Mouse (Mus musculus): ENCODE measurements around the gene Adcy9. TPM values are rescaled to one million over a fixed set of nuclear protein-coding genes. Genes with fewer than 3 reads are reported as not detected.
A peak's percentile ranks its signal among the peaks of the same experiment; 100 is the strongest.

The Adcy9 gene
- total RNA-seq, 2 experiments from 2014 or later, result 99.4 to 106 TPM

DNA sequence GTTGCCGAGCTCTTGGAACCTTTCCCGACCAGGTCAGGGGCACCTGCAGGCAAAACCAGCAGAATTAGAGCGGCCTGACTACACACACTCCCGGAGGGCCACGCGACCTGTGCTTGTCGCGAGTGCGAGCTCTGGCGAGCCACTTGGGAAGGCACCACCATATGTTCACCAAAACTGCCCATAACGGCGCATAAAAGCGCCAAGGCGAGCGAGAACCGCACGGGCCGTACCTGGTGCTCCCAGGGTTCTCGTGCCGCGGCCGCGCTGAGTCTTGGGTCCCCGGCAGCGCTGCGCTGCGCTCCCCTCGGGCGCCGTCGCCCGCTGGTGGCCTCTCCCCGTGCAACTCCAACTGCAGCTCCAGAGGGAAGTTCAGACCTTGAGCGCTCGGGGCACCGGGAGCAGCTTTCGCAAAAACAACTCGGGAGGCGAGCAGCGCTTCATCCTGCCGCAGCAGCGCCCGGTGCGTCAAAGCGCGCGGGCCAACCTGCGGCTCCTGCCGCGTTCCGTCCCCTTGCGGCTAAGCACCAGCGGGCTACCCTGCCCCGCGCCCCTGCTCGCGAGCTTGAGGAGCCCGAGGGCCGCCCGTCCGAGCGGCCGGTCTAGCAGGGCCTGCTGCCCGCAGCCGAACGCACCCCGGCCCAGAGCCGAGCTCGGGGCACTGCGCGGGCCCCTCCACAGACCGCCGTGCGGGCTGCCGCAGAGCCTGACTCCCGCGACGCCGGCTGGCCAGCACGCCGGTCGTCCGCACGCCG, 576 bp downstream of the Adcy9 start:
- DNase-seq (ENCODE audit: low spot score in 2 of 2), result peak in 1 of 2 experiments; percentile 63

DNA sequence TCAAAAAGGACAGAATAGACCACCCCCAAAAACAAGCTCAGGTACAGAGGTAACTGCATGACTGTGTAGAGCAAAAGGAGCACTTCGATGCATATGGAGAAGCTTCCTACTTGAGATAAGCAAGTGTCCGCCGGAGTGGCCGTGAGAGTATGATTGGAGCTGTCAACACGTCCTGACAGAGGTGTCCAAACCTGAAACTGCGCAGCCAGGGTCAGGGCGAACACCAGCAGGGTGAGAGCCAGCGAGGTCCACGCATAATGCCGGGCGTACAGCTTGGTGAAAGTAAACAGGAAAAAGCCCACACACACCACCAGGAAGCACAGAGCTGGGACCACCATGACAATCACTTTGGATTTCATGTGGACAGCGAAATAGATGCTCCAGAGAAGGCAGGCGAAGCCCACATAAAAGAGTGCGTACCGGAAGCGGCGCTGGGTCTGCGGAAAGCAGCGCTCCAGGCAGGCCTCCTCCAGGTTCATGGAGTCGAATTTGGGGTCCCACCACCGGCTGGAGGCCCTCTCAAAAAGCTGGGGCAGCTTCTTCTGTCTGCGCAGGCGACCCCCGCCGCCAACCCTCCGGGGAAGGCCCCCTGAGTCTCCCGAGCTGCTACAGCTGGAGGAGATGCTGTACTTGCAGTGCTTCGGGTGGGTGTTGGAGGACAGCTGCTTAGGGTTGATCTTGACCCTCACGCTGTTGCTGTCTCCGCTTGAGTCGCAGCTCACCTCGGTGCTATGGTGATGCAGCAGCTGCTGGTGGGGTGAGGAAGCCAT, 1.3 kb downstream of the Adcy9 start:
- no peak for DNase-seq (ENCODE audit: low spot score in 2 of 2)

DNA sequence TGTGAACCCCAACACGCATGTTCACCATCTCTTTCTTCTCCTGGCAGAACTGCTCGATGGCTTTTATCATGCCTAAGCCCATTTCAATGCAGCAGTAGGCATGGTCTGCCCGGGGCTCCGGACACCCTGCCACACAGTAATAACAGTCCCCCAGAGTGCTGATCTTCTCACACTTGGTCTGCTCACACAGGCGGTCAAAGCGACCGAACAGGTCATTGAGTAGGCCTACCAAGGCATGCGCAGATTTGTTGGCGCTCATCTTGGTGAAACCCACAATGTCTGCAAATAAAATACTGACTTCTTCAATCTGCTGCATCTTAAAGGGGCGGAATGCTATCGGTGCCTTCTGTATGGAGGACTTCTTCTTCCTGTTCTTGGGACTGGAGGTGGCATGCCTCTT, 2.2 kb downstream of the Adcy9 start:
- DNase-seq (ENCODE audit: low spot score in 2 of 2), result peak in 1 of 2 experiments; percentile 35

DNA sequence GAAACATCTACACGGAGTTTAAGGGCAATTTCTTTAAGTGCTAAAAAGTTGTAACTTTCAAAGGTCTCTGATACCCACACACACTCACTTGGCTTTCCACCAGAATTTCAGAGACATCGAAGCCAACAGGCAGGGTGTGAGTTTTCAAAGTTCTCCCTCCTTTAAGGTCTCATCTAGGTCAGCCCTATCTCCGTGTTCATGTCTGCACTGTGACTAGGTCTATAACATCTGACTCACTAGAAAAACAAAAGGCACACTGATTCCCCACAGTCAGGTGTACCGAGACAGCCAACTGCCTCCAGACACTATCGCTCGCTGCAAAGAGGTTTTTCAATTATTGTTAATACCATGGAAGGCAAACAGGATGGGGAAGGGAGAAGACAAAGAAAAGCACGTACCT, 2.8 kb downstream of the Adcy9 start:
- no peak for DNase-seq (ENCODE audit: low spot score in 2 of 2)

DNA sequence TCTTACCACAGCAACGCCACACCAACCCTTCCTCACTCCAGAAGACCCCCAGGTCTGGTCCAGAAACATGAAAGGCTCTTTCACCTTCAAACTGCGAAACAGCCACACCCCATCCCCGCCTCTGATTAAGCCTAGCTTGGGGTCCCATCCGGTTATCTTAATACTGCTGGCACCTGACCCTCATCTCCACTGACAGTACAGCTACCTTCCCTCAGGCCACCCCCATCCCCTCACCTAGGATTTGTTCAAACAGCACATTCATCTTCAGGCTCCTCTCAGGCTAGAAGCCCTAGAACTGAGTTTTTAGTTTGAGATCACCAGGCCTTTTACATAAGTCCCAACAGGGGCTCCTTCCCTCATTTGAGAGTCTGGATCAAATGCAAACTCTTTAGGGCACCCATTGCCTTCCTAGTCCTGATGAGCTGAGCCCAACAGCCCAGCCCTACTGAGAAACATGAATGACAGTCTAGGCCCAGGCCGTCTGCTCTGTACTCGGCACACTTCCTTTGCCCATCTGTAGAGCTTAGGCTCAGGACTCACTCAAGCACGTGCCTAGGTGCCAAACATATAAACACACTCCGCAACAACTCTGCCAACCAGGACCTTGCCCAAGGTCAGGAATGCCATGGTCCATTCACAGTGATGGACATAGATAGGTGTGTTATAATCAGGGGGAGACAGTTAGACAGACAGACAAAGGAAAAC, 5.3 kb downstream of the Adcy9 start:
- peak in 1 of 2 experiments; percentile 53 for DNase-seq (ENCODE audit: low spot score in 2 of 2)

DNA sequence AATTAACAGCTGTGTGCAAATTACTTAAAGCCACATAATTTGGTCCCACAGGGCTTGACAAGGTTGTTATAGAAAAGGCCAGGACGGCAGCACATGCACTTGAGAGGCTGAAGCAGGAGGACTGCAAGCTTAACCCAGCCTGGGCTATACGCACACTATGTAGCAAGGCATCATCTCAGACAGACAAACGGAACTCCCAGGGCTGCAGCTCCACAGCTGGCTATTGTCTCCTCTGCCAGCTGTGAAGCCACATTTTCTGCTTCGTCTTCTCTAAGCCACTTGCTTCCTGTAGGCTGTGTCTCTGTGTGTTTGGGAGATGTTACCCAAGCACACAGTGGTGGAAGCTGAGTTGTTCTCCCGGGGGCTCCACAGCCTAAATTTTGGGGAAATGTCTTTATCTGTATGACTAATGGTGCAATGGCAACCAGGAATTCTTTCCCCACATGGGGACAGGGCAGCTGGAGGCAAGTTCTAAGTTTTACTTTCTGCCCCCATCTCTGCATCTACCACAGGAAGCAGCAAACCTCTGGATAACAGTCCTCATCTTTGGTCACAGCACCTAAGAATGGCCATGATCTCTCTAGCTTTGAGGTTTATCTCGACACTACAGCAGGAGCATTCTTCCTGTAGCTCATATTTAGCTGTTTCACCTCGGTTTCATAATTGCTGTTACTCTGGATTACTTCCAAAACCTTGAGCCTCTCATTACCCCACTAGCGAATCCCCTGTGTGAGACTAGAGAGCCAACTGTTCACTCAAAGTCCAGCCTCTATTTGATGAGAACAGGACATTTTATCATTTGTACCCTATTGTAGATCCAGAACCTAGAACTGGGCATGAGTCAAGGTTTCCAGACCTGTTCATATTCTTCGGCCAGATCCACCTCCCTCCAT, 6.1 kb downstream of the Adcy9 start:
- DNase-seq (ENCODE audit: low spot score in 2 of 2), result no peak

DNA sequence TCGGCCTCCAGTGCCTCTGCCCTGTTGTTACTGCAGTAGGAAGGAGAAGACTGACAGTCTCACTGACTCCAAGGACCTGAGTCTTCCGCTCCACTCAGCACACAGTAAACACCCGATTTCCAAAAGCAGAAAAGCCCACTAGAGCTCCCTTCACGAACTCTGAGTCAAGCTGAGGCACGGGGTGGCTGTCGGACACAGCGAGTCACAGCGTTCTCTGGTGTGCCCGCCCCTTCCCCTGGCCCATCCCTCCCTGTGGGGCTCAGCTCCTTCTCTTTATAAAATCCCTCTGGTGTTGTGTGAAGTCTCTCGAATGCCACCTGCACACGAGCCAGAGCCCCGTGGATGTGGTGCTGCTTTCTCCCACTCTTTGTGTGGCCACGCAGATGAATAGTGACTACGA, 7.0 kb downstream of the Adcy9 start:
- no peak for DNase-seq (ENCODE audit: low spot score in 2 of 2)

DNA sequence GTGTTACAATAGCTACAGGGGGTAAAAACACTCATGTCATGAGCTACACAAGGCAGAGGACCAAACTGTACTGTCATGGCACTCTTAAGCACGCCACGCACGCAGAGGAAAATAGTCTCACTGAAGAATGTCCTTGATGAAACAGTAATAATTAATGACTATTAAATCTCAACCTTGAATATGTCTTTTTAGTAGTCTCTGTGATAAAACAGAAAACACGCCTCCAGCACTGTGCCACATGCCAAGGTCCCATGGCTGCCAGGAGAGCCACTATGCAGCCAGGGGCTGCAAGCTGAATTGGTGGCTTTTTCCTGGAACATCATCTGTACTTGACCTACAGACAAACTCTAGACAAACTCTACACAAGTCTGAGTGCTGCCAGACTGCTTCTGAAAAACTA, 8.0 kb downstream of the Adcy9 start:
- no peak for DNase-seq (ENCODE audit: low spot score in 2 of 2)

DNA sequence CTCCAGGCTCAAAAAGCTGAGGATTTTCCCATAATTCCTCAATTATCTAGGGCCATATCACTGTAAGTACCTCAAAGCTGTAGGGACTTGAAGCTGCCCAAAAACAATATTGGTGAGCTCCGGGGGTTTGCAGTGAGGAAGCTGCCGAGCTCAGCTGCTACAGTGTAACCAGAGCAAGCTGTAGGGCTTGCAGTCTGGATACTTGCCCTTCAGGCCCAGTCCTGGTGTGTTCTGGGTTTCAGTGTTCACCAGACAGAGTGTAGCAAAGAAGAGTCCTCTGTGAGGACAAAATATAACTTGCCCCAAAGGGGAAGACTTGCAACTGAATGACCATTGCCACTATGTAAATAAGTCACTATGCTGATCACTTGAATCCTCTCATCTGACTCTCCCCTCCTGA, 9.0 kb downstream of the Adcy9 start:
- DNase-seq (ENCODE audit: low spot score in 2 of 2), result no peak

DNA sequence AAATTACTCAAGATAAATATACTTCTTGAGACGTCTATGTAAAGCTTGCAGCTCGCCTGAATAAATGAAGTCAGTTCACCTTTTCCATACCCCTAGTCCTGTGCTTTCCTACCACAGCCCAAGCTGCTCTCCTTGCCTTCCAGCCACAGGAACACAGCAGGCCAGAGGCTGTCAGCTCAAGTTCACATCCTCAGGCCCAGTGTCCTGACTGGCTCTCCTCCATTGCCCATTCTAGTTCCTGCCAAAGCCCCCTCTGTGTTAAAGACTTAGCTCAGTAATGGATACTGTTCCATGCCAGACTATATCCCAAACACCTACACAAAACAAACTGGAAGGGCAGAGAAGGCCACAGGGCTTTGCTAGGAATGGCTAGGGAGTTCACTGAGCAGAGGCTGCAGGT, 12.8 kb downstream of the Adcy9 start:
- no peak for DNase-seq (ENCODE audit: low spot score in 2 of 2)

DNA sequence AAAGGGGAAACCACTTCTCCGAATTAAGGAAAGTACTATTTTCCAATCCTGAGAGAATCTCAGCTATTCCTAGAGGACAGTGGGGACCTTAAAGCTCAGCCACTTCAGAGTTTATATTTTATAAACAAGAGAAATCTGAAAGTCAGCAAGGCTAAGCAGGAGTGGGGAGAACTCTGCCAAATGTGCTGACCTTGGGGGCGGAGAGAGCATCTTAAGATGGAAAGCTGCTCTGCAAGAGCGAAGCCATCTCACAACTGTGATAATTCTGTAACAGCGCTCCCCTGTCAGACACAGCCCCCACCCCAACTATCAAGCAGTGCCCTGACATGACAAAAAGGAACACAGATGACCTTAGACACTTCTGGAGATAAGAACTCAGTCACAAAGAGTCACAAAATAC, 13.6 kb downstream of the Adcy9 start:
- no peak for DNase-seq (ENCODE audit: low spot score in 2 of 2)

DNA sequence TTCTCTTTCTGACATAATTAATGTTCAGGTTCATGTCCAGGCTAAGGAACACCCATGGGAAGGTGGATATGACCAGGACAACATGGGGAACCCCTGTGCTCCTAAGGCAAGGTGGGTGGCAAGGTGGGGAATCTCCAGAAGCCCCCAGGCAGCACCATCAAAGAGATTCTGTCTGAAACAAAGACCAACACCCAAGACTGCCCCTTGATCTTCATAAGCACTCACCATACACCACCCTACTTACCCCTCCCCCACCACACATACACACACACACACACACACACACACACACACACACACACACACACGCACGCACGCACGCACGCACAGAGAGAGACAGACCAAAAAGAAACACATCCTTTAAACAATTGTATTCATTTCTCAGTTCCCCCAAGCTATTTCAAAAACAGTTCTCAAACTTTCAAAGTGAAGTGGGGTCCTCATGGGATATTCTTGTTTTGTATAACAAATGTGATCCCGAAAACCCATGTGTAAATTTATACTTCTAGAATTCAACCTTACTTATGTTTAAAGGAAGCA, 14.2 kb downstream of the Adcy9 start:
- DNase-seq (ENCODE audit: low spot score in 2 of 2), result no peak

DNA sequence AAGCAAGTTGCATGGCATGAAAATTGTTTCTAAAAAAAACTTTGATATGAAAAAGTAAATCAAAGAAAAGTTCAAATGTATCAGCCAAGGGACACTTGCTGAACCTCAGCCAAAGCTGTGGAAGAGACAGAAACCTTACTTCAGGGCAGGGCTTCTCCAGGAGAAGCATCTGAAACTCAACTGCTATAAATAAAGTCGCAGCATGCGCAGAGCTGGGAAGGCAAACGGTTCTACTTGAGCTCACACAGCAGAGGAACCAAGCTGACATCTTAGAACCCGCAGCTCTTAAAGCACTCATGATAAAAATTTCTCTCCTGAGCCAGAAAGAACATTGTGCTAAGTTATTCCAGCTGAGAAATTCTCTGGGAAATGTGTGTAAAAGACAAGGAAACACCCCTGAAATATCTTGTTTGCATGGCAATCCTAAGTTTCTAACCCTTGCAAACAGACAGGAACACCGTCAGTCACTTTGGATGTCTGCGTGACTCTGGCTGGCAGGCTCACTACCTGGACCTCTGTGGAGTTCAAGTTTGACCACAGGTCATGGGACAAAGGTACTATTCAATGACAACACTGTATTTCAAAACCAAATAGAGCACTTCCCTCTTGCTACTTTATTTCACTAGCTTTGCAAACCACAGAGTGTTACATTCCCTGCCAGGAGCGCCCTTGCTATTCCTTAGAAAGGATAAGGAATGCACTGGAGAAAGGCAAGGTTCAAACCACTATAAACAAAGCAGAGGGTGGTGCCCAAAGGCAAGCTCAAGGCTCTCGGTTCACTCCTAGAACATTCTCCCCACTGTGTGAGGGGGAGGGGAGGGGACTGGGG, 15.2 kb downstream of the Adcy9 start:
- DNase-seq (ENCODE audit: low spot score in 2 of 2), result no peak

DNA sequence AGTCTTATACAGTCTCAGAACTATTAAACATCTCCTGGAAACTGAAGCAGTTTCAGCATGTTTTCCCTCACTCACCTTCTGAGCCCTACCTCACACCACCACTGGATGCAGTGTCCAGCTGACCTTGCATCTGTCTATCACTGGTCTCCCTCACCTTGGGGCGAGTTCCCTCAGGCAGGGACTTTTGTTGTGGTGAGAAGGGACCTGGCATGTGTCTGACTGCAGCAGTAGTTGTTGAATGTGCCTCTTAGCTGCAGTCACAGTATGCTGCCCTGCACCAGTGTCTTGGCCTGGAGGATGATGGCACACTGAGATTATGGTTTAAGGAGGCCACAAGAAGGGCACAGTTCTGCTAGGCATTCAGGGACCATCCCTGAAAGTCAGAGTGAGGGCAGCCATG, 19.2 kb downstream of the Adcy9 start:
- no peak for DNase-seq (ENCODE audit: low spot score in 2 of 2)

DNA sequence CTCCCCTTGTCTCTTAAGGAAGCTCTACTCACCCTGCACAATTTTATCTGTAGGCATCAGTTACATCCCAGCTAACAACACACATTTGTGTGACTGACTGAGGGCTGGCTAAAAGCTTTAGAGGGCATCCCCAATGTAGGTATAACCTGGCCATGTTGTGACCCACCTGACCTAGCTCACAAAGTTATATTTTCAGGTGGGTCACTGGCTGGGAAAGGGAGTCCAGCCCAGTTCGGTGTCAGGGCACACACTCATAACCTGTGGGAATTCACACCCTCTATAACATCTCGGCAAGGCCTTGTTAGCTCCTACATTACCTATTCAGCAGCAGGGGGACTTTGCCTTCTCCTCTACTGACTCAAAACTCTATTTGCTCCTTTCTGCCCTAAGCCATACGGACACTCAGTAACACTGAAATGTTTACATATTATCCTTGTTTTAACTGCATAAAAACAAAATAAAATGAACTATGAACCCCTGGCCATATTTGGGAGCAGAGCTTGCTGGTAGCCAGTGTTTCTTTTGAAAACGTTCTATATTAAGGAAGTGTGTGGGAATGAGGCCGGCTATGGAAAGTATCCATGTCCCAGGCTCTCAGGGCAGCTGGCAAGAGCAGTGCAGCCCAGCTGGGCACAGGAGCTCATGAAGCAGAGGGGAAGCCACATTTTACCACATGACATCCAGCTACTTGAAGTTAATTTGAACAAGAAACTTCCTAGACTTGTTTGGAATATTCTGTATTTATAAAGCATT, 20.7 kb downstream of the Adcy9 start:
- no peak for DNase-seq (ENCODE audit: low spot score in 2 of 2)

DNA sequence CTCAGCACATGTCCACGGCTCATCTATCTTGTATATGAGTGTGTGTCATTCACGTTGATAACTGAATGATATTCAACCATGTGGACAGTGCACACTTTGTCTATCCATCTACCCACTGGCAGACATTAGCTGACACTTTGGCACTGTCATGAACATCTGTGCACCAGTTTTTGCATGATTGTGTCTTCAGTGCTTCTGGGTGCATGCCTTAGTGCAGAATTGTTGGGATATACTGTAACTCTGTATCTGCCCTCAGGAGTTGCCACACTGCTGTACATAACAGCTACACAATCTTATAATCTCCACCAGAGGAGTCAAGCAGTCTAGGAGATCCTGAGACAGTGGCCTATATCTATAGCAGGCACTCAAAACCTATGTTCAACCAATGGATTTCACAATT, 21.5 kb downstream of the Adcy9 start:
- no peak for DNase-seq (ENCODE audit: low spot score in 2 of 2)

DNA sequence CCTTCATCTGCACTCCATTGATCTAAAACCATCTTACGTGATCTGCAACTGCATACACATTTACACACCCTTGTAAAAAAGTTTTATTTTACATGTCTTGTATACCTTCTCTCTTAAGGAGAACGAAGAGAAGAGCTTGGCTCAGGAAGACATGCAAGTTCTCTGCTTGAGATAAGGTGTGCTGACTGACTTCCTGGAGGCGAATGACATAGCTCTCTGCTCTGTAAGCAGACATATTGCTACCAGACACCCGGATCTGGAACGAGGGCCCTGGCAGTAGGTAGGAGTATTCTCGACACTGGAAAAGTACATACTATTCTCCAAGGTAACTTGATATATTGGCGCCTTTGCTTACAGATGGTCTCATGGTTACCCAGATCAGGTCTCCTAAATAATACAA, 22.7 kb downstream of the Adcy9 start:
- DNase-seq (ENCODE audit: low spot score in 2 of 2), result no peak

DNA sequence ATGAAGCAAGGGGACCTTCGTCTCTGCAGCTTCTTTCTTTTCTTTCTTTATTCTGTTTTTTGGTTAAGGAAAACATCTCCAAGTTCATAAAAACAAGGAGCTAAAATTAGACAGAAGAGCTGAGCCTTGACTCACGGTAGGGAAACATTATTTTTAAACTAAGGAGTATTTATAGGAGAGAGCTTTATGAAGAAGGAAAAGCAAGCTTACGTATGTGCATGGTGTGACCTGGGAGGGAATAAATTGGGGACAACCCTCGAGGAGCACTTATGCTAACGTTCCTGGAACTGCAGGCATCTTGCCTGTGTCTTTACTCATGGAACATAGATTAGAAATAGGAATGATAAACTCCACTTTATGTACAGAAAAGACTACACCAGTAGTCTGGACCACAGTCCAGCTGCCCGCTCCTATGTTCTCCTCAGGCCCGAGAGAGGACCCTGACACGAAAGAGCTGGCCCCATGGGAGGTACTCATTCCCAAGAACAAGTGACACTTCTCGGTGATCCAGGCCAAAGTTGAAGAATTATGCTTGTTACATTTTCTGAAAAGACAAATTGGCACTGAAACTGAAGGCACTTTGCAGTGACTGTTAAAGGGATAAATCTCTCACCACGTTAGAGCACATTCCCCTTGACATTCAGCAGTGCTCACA, 24.5 kb downstream of the Adcy9 start:
- DNase-seq (ENCODE audit: low spot score in 2 of 2), result no peak

Data from layer of hippocampus, adult 18-20 months (tissue).